Comparison of ENCODE assay signal across 22 mouse cellular contexts in the genomic region with DNA sequence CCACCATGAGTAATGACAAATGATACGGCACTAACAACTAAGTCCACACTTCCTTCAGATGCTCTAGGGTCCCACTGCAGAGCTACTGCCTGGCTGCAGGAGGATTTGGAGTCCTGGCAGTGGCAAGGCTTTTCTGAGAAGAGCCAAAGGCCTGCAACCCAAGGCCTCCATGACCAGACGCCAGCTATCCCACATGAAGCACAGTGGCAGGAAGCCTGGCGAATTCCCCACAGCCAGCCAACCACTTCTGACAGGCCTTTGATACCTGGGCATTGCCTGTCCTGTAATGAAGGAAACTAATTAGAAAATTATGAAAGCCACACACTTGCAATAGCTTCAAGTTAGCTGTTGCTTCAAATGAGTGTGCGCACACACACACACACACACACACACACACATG.
DNase-seq lines count a peak whose midpoint lies in the region.
"Had no signal": no experiment of that assay in that cellular context is flagged by ENCODE, and none has a peak within 500 bp of the region (broad histone marks: within the 10 kb centered on the region; RNA-seq: fewer than 3 reads in every experiment).

No protein-coding gene starts in this region.

- 0 out of 2 replicates have a peak overlapping the region, but pooled peaks have one; percentile 16 for H3K27ac ChIP-seq in brown adipose tissue, adult 24 weeks (replicated peaks; ENCODE audit: low read depth, low read length)
- H3K27ac ChIP-seq: heart, embryonic 15.5 days; intestine, embryonic 15.5 days; midbrain, embryonic 13.5 days; stomach, embryonic 15.5 days had no signal

- peak; percentile 24 for DNase-seq in gastrocnemius, postnatal 14 days
- DNase-seq in gastrocnemius, adult 18-20 months (ENCODE audit: low spot score), result no peak
- peak; percentile 24 to 25 for DNase-seq in kidney, adult 8-10 months
- peak; percentile 21 for DNase-seq in kidney, postnatal 14 days
- DNase-seq in spleen, postnatal 36 days (ENCODE audit: low spot score in 2 of 2), result no peak
- DNase-seq in adrenal gland, postnatal 25 days, result no peak
- DNase-seq: adrenal gland, postnatal 36 days; B cell, adult 2 months; cerebellum, adult 2 months; gastrocnemius, postnatal 10 days; heart, adult 2 months; liver, postnatal 0 days; lung, postnatal 10 days; right cerebral cortex, postnatal 14 days; spleen, adult 18-20 months; thymus, adult 18-20 months; thymus, postnatal 4 days had no signal

- H3K4me1 ChIP-seq in brown adipose tissue, adult 24 weeks (ENCODE audit: control insufficient read depth, insufficient read depth, insufficient read length, low read length), result peaks cover 13% of the 10 kb centered on the region
- H3K4me1 ChIP-seq: stomach, embryonic 15.5 days had no signal

- intact Hi-C loops in gastrocnemius, postnatal 14 days (cut with DNase I; ENCODE audit: low total_unique reads), result no loop called here

- H3K4me3 ChIP-seq in brown adipose tissue, adult 24 weeks (ENCODE audit: insufficient read depth, low read depth, low read length), result no peak overlapping the region
- H3K4me3 ChIP-seq: heart, adult 2 months; heart, embryonic 15.5 days; intestine, embryonic 15.5 days; midbrain, embryonic 13.5 days; stomach, embryonic 15.5 days had no signal

Comparison
In these comparisons a context has a peak if more than half of its experiments do, and no peak if none do; other contexts are left out.
1. DNase-seq: peak in gastrocnemius, postnatal 14 days (single experiment), kidney, adult 8-10 months (2 of 2) and kidney, postnatal 14 days (single experiment); none in gastrocnemius, adult 18-20 months (single experiment), spleen, postnatal 36 days (0 of 2) and adrenal gland, postnatal 25 days (single experiment).